Mouse (Mus musculus): ENCODE results near the gene Hist1h3f. TPM values are rescaled to one million over a fixed set of nuclear protein-coding genes. Genes with fewer than 3 reads are reported as not detected.
"Not testable (repeated sequence)": the region's sequence is repeated elsewhere in the genome, so short reads cannot be mapped to it uniquely, and the experiment has no call there.

The Hist1h3f gene
- polyA plus RNA-seq, 1 experiment from 2014 or later, result 0.28 TPM

GRCm38 (mm10) chr13:23574546-23575170 lies 30.8 kb downstream of the Hist1h3f start:
- Histone ChIP-seq H3K27ac (peak overlapping the region; percentile 87), H3K4me2 (replicated peaks) (peak overlapping the region; percentile 67), H3K4me1 (replicated peaks; ENCODE audit: control insufficient read depth, insufficient read depth, low read length) (peaks cover 36% of the 10 kb centered on the region), H3K4me3 (replicated peaks; ENCODE audit: low read length) (peak overlapping the region; percentile 35)
- ATAC-seq (ENCODE audit: low FRiP score); H3K9me3 ChIP-seq (ENCODE audit: control insufficient read depth, low read length); H3K36me3 ChIP-seq (replicated peaks; ENCODE audit: control insufficient read depth, insufficient read depth); H3K27me3 ChIP-seq (ENCODE audit: control insufficient read depth, insufficient read depth, low read length); H3K9ac ChIP-seq: not testable (repeated sequence)
- under 1% methylated on average over 6 of the region's 39 CpGs for WGBS
- peak; percentile 37 for DNase-seq (ENCODE audit: low spot score)

- WGBS, result under 1% methylated on average over 18 of the region's 18 CpGs
- ATAC-seq (ENCODE audit: low FRiP score), result peak; percentile 62
Observed at GRCm38 (mm10) chr13:23575271-23575851, 31.5 kb downstream of the Hist1h3f start, which contains the start of gene Hist1h3d. Gene Hist1h3d, plus strand, starts transcription at chr13:23575763.

GRCm38 (mm10) chr13:23575864-23576313 lies 32.0 kb downstream of the Hist1h3f start:
- WGBS, result under 1% methylated on average over 8 of the region's 40 CpGs
- not testable (repeated sequence) for H3K27me3 ChIP-seq (ENCODE audit: control insufficient read depth, insufficient read depth, low read length); H3K36me3 ChIP-seq (replicated peaks; ENCODE audit: control insufficient read depth, insufficient read depth); ATAC-seq (ENCODE audit: low FRiP score); DNase-seq (ENCODE audit: low spot score); H3K9me3 ChIP-seq (ENCODE audit: control insufficient read depth, low read length)
- Histone ChIP-seq H3K4me1 (replicated peaks; ENCODE audit: control insufficient read depth, insufficient read depth, low read length) (peaks cover 29% of the 10 kb centered on the region), H3K4me2 (replicated peaks) (peak overlapping the region; percentile 67), H3K9ac (peak overlapping the region; percentile 71), H3K4me3 (replicated peaks; ENCODE audit: low read length) (peak overlapping the region; percentile 35), H3K27ac (peak overlapping the region; percentile 67)

More at GRCm38 (mm10) chr13:23575271-23575851, 31.5 kb downstream of the Hist1h3f start, which contains the start of gene Hist1h3d:
- H3K27ac ChIP-seq, result peak within 1 kb of the TSS; percentile 87
- H3K4me2 ChIP-seq (replicated peaks), result peak within 1 kb of the TSS; percentile 67
- H3K9ac ChIP-seq, result peak within 1 kb of the TSS; percentile 71
- H3K36me3 ChIP-seq (replicated peaks; ENCODE audit: control insufficient read depth, insufficient read depth), result no peaks in the 10 kb centered on the region
- no peaks in the 10 kb centered on the region for H3K9me3 ChIP-seq (ENCODE audit: control insufficient read depth, low read length)
- peaks cover 31% of the 10 kb centered on the region for H3K4me1 ChIP-seq (replicated peaks; ENCODE audit: control insufficient read depth, insufficient read depth, low read length)
- DNase-seq (ENCODE audit: low spot score), result peak; percentile 87
- H3K4me3 ChIP-seq (replicated peaks; ENCODE audit: low read length), result peak within 1 kb of the TSS; percentile 35
- H3K27me3 ChIP-seq (ENCODE audit: control insufficient read depth, insufficient read depth, low read length), result no peaks in the 10 kb centered on the region

- Histone ChIP-seq H3K36me3 (replicated peaks; ENCODE audit: control insufficient read depth, insufficient read depth) (no peaks in the 10 kb centered on the region), H3K9me3 (ENCODE audit: control insufficient read depth, low read length) (no peaks in the 10 kb centered on the region), H3K4me3 (replicated peaks; ENCODE audit: low read length) (peak overlapping the region; percentile 35), H3K9ac (peak overlapping the region; percentile 71), H3K27ac (peak overlapping the region; percentile 67), H3K4me2 (replicated peaks) (peak overlapping the region; percentile 67), H3K27me3 (ENCODE audit: control insufficient read depth, insufficient read depth, low read length) (no peaks in the 10 kb centered on the region), H3K4me1 (replicated peaks; ENCODE audit: control insufficient read depth, insufficient read depth, low read length) (peaks cover 29% of the 10 kb centered on the region)
- ATAC-seq (ENCODE audit: low FRiP score), result no peak
- DNase-seq (ENCODE audit: low spot score), result no peak
- 6% methylated on average over 7 of the region's 7 CpGs for WGBS
Observed at GRCm38 (mm10) chr13:23576351-23576881, 32.6 kb downstream of the Hist1h3f start.

GRCm38 (mm10) chr13:23576906-23577639 lies 33.2 kb downstream of the Hist1h3f start:
- Histone ChIP-seq H3K4me2 (replicated peaks) (peak overlapping the region; percentile 67), H3K4me3 (replicated peaks; ENCODE audit: low read length) (peak overlapping the region; percentile 35; the same call in 1 of the 2 replicates), H3K27me3 (ENCODE audit: control insufficient read depth, insufficient read depth, low read length) (no peaks in the 10 kb centered on the region), H3K36me3 (replicated peaks; ENCODE audit: control insufficient read depth, insufficient read depth) (no peaks in the 10 kb centered on the region), H3K9ac (0 out of 2 replicates have a peak overlapping the region, but pooled peaks have one; percentile 71), H3K27ac (no peak overlapping the region), H3K9me3 (ENCODE audit: control insufficient read depth, low read length) (no peaks in the 10 kb centered on the region), H3K4me1 (replicated peaks; ENCODE audit: control insufficient read depth, insufficient read depth, low read length) (peaks cover 30% of the 10 kb centered on the region)
- WGBS, result 56% methylated on average over 6 of the region's 6 CpGs
- ATAC-seq (ENCODE audit: low FRiP score) (no peak), DNase-seq (ENCODE audit: low spot score) (no peak)

- no peak overlapping the region for H3K4me2 ChIP-seq (replicated peaks)
- no peak overlapping the region for H3K9ac ChIP-seq
- peaks cover 30% of the 10 kb centered on the region for H3K4me1 ChIP-seq (replicated peaks; ENCODE audit: control insufficient read depth, insufficient read depth, low read length)
- H3K4me3 ChIP-seq (replicated peaks; ENCODE audit: low read length), result no peak overlapping the region
- no peak for ATAC-seq (ENCODE audit: low FRiP score)
- H3K27ac ChIP-seq, result no peak overlapping the region
- H3K9me3 ChIP-seq (ENCODE audit: control insufficient read depth, low read length), result no peaks in the 10 kb centered on the region
- WGBS, result 97% methylated on average over 1 of the region's 1 CpGs
- no peaks in the 10 kb centered on the region for H3K27me3 ChIP-seq (ENCODE audit: control insufficient read depth, insufficient read depth, low read length)
- no peaks in the 10 kb centered on the region for H3K36me3 ChIP-seq (replicated peaks; ENCODE audit: control insufficient read depth, insufficient read depth)
- no peak for DNase-seq (ENCODE audit: low spot score)
Observed at GRCm38 (mm10) chr13:23577835-23578234, 34.0 kb downstream of the Hist1h3f start.

- peak; percentile 92 for ATAC-seq (ENCODE audit: low FRiP score)
- peak within 1 kb of the TSS; percentile 82 for H3K27ac ChIP-seq
- no peaks in the 10 kb centered on the region for H3K27me3 ChIP-seq (ENCODE audit: control insufficient read depth, insufficient read depth, low read length)
- H3K9me3 ChIP-seq (ENCODE audit: control insufficient read depth, low read length), result no peaks in the 10 kb centered on the region
- no peaks in the 10 kb centered on the region for H3K36me3 ChIP-seq (replicated peaks; ENCODE audit: control insufficient read depth, insufficient read depth)
- H3K4me1 ChIP-seq (replicated peaks; ENCODE audit: control insufficient read depth, insufficient read depth, low read length), result peaks cover 33% of the 10 kb centered on the region
- under 1% methylated on average over 43 of the region's 43 CpGs for WGBS
- peak within 1 kb of the TSS; percentile 70 for H3K9ac ChIP-seq
- H3K4me3 ChIP-seq (replicated peaks; ENCODE audit: low read length), result peak within 1 kb of the TSS; percentile 45
- peak within 1 kb of the TSS; percentile 99 for H3K4me2 ChIP-seq (replicated peaks)
- DNase-seq (ENCODE audit: low spot score), result peak; percentile 100
Observed at GRCm38 (mm10) chr13:23581408-23582218, 37.8 kb downstream of the Hist1h3f start, which contains the start of gene Hist1h4d. Gene Hist1h4d, plus strand, starts transcription at chr13:23581598.

- H3K4me2 ChIP-seq (replicated peaks), result peak overlapping the region; percentile 99
- DNase-seq (ENCODE audit: low spot score), result no peak
Observed at GRCm38 (mm10) chr13:23582219-23583056, 38.6 kb downstream of the Hist1h3f start.

More at GRCm38 (mm10) chr13:23582219-23583056, 38.6 kb downstream of the Hist1h3f start:
- peak overlapping the region; percentile 45 for H3K4me3 ChIP-seq (replicated peaks; ENCODE audit: low read length)
- peaks cover 36% of the 10 kb centered on the region for H3K4me1 ChIP-seq (replicated peaks; ENCODE audit: control insufficient read depth, insufficient read depth, low read length)
- no peaks in the 10 kb centered on the region for H3K9me3 ChIP-seq (ENCODE audit: control insufficient read depth, low read length)
- peak overlapping the region; percentile 82 for H3K27ac ChIP-seq
- 4% methylated on average over 6 of the region's 6 CpGs for WGBS
- H3K9ac ChIP-seq, result peak overlapping the region; percentile 70
- H3K27me3 ChIP-seq (ENCODE audit: control insufficient read depth, insufficient read depth, low read length), result no peaks in the 10 kb centered on the region
- ATAC-seq (ENCODE audit: low FRiP score), result no peak
- H3K36me3 ChIP-seq (replicated peaks; ENCODE audit: control insufficient read depth, insufficient read depth), result no peaks in the 10 kb centered on the region
